Mouse (Mus musculus) neural tube, embryonic 14.5 days (tissue): ENCODE measurements around the gene Slc6a19. TPM values are rescaled to one million over a fixed set of nuclear protein-coding genes. Genes with fewer than 3 reads are reported as not detected.

Experiments
- polyA plus RNA-seq: library from polyadenylated mRNA; unstranded; fragments of >200 nt; fragmentation: Nextera tagmentation; extraction: Ambion mirVana; gene quantifications from 2 replicates; pipeline ENCODE4 v1.2.1, GENCODE M21; 2014

The Slc6a19 gene
- polyA plus RNA-seq, 1 experiment from 2014 or later = 0.07 TPM

Other genes with a start within 250 kb of the Slc6a19 start
- 74.9 and 80.1 TPM in 2 replicates for gene Lpcat1, start 237.7 kb downstream of the Slc6a19 start, polyA plus RNA-seq
- gene Slc6a3, start 168.1 kb downstream of the Slc6a19 start, polyA plus RNA-seq = 0.12 TPM in 1 of 2 replicates, not detected in the other
- 141 and 143 TPM in 2 replicates for gene Clptm1l, start 100.9 kb downstream of the Slc6a19 start, polyA plus RNA-seq
- gene Tert, start 78.0 kb downstream of the Slc6a19 start, polyA plus RNA-seq = 6.6 and 7.0 TPM in 2 replicates
- gene Slc6a18, start 26.8 kb downstream of the Slc6a19 start, polyA plus RNA-seq = not detected in 2 replicates
- gene Slc12a7, start 28.2 kb upstream of the Slc6a19 start, polyA plus RNA-seq = 5.9 and 12.4 TPM in 2 replicates
- gene Nkd2, start 142.8 kb upstream of the Slc6a19 start, polyA plus RNA-seq = 10.1 and 10.3 TPM in 2 replicates
- gene Trip13, start 232.9 kb upstream of the Slc6a19 start, polyA plus RNA-seq = 7.8 and 8.7 TPM in 2 replicates
- gene Brd9, start 232.9 kb upstream of the Slc6a19 start, polyA plus RNA-seq = 85.7 and 89.5 TPM in 2 replicates